Mouse (Mus musculus): ENCODE results near the gene Itga11. TPM values are rescaled to one million over a fixed set of nuclear protein-coding genes. Genes with fewer than 3 reads are reported as not detected.
A peak's percentile ranks its signal among the peaks of the same experiment; 100 is the strongest.

Gene Itga11
- total and polyA plus RNA-seq, 2 experiments = 0.09 TPM

- no peak for DNase-seq (ENCODE audit: extremely low read depth, low read depth, low spot score)
- no peak overlapping the region for H3K4me3 ChIP-seq (ENCODE audit: insufficient read depth, low read depth, low read length)
- H3K9ac ChIP-seq (ENCODE audit: low read depth, low read length) = no peak overlapping the region
- H3K4me1 ChIP-seq (ENCODE audit: control insufficient read depth, insufficient read depth, low read length) = peaks cover 2% of the 10 kb centered on the region; the same call in 1 of the 2 replicates
- WGBS = 94% methylated on average over 6 of the region's 6 CpGs
- no peaks in the 10 kb centered on the region for H3K27me3 ChIP-seq (ENCODE audit: control insufficient read depth, insufficient read depth, low read length)
- TF ChIP-seq POLR2A (IDR thresholded peaks at IDR 0.05; ENCODE audit: extremely low read depth, insufficient read depth, low read length) (no peak), CTCF (IDR thresholded peaks at IDR 0.05; ENCODE audit: low read depth, low read length) (no peak)
- no peaks in the 10 kb centered on the region for H3K79me2 ChIP-seq (ENCODE audit: control insufficient read depth, insufficient read depth, low read length)
- H3K27ac ChIP-seq (replicated peaks; ENCODE audit: insufficient read depth, low read depth, low read length) = no peak overlapping the region
- no peaks in the 10 kb centered on the region for H3K36me3 ChIP-seq (ENCODE audit: control insufficient read depth, insufficient read depth, low read length)
Measured at GRCm38 (mm10) chr9:62820829-62821228, 143.2 kb downstream of the Itga11 start.

DNA sequence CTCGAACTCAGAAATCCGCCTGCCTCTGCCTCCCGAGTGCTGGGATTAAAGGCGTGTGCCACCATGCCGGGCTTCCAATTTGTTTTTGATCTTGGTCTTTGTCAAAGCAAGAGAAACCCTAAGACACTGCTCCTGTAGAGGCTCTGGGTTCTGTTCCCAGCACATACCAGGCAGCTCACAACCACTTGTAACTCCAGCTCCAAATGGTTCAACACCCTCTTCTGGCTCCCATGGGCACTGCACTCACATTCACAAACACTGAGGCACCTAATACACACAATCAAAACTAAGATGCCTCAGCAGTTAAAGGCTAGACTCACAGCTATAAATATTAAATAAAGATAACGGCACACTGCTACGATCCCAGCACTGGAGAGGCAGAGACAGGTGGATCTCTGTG lies 144.2 kb downstream of the Itga11 start:
- Histone ChIP-seq H3K9ac (ENCODE audit: low read depth, low read length) (no peak overlapping the region), H3K79me2 (ENCODE audit: control insufficient read depth, insufficient read depth, low read length) (no peaks in the 10 kb centered on the region), H3K4me1 (ENCODE audit: control insufficient read depth, insufficient read depth, low read length) (peaks cover 2% of the 10 kb centered on the region; the same call in 1 of the 2 replicates), H3K4me3 (ENCODE audit: insufficient read depth, low read depth, low read length) (no peak overlapping the region), H3K27ac (replicated peaks; ENCODE audit: insufficient read depth, low read depth, low read length) (no peak overlapping the region), H3K36me3 (ENCODE audit: control insufficient read depth, insufficient read depth, low read length) (no peaks in the 10 kb centered on the region), H3K27me3 (ENCODE audit: control insufficient read depth, insufficient read depth, low read length) (no peaks in the 10 kb centered on the region)
- DNase-seq (ENCODE audit: extremely low read depth, low read depth, low spot score) = no peak
- TF ChIP-seq CTCF (IDR thresholded peaks at IDR 0.05; ENCODE audit: low read depth, low read length) = no peak
- no peak for TF ChIP-seq POLR2A (IDR thresholded peaks at IDR 0.05; ENCODE audit: extremely low read depth, insufficient read depth, low read length)
- 99% methylated on average over 7 of the region's 7 CpGs for WGBS

GRCm38 (mm10) chr9:62825791-62826393 lies 148.3 kb downstream of the Itga11 start:
- H3K36me3 ChIP-seq (ENCODE audit: control insufficient read depth, insufficient read depth, low read length) = no peaks in the 10 kb centered on the region
- H3K9ac ChIP-seq (ENCODE audit: low read depth, low read length) = no peak overlapping the region
- WGBS = 42% methylated on average over 9 of the region's 9 CpGs
- H3K79me2 ChIP-seq (ENCODE audit: control insufficient read depth, insufficient read depth, low read length) = no peaks in the 10 kb centered on the region
- H3K4me1 ChIP-seq (ENCODE audit: control insufficient read depth, insufficient read depth, low read length) = 0 out of 2 replicates have a peak, but pooled peaks cover 1% of the 10 kb centered on the region
- H3K27me3 ChIP-seq (ENCODE audit: control insufficient read depth, insufficient read depth, low read length) = no peaks in the 10 kb centered on the region
- H3K4me3 ChIP-seq (ENCODE audit: insufficient read depth, low read depth, low read length) = no peak overlapping the region
- TF ChIP-seq CTCF (IDR thresholded peaks at IDR 0.05; ENCODE audit: low read depth, low read length) (no peak), POLR2A (IDR thresholded peaks at IDR 0.05; ENCODE audit: extremely low read depth, insufficient read depth, low read length) (no peak)
- H3K27ac ChIP-seq (replicated peaks; ENCODE audit: insufficient read depth, low read depth, low read length) = no peak overlapping the region
- DNase-seq (ENCODE audit: extremely low read depth, low read depth, low spot score) = no peak

DNA sequence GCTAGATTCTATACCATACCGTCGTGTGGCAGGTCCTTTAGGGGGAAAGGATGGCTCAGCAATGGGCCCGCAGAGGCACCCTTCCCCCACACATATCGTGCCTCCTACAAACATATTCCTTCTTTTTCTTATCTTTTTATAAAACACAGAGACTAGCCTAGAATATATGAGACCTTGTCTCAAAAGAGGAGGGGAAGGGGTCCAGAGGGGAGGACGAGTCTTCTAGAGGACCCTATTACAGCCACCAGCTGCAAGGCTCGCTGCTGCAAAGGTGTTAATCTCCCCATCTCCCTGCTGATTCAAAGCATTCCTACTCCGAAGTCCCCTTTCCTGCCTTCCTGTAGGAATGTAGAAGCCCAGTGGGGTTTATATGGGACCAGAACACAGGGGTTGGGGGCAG lies 148.8 kb downstream of the Itga11 start:
- Histone ChIP-seq H3K27ac (replicated peaks; ENCODE audit: insufficient read depth, low read depth, low read length) (no peak overlapping the region), H3K79me2 (ENCODE audit: control insufficient read depth, insufficient read depth, low read length) (no peaks in the 10 kb centered on the region), H3K4me3 (ENCODE audit: insufficient read depth, low read depth, low read length) (no peak overlapping the region), H3K9ac (ENCODE audit: low read depth, low read length) (no peak overlapping the region), H3K27me3 (ENCODE audit: control insufficient read depth, insufficient read depth, low read length) (no peaks in the 10 kb centered on the region), H3K36me3 (ENCODE audit: control insufficient read depth, insufficient read depth, low read length) (no peaks in the 10 kb centered on the region), H3K4me1 (ENCODE audit: control insufficient read depth, insufficient read depth, low read length) (0 out of 2 replicates have a peak, but pooled peaks cover 1% of the 10 kb centered on the region)
- WGBS = 42% methylated on average over 7 of the region's 7 CpGs
- no peak for DNase-seq (ENCODE audit: extremely low read depth, low read depth, low spot score)
- no peak for TF ChIP-seq POLR2A (IDR thresholded peaks at IDR 0.05; ENCODE audit: extremely low read depth, insufficient read depth, low read length)
- TF ChIP-seq CTCF (IDR thresholded peaks at IDR 0.05; ENCODE audit: low read depth, low read length) = no peak

DNA sequence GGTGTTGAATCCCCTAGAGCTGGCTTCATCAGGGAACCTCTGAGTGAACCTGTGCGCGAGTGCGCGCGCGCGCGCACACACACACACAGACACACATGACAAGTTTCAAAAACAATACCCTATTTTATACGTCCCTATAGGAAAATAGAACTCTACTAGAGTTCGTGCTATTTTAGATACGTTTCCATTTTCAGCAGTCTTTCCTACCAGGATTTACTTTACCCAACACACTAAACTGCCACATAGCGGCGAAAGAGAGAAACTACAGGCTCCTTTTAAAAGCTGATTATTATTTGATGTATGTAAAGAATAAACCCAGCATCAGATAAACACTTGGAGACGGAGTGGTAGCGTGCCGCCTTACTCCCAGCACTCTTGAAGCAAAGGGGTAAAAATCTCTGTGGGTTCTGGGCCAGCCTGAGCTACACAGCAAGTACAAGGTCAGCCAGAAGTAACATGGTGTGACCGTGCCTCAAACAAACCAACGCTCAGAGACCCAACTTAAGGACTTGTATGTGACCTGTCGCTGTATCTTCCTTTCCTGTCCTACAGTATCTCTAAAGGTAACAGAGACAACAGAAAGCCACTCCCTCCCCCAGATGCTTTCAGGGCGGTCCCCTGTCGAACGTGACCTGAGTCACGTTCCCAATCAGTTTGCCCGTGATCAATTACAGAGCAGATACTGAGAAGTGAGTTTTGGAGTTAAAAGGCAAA lies 150.5 kb downstream of the Itga11 start:
- H3K4me3 ChIP-seq (ENCODE audit: insufficient read depth, low read depth, low read length) = no peak overlapping the region
- WGBS = 8% methylated on average over 24 of the region's 24 CpGs
- H3K9ac ChIP-seq (ENCODE audit: low read depth, low read length) = no peak overlapping the region
- TF ChIP-seq CTCF (IDR thresholded peaks at IDR 0.05; ENCODE audit: low read depth, low read length) (no peak), POLR2A (IDR thresholded peaks at IDR 0.05; ENCODE audit: extremely low read depth, insufficient read depth, low read length) (no peak)
- 0 out of 2 replicates have a peak, but pooled peaks cover 1% of the 10 kb centered on the region for H3K4me1 ChIP-seq (ENCODE audit: control insufficient read depth, insufficient read depth, low read length)
- H3K36me3 ChIP-seq (ENCODE audit: control insufficient read depth, insufficient read depth, low read length) = no peaks in the 10 kb centered on the region
- H3K27me3 ChIP-seq (ENCODE audit: control insufficient read depth, insufficient read depth, low read length) = no peaks in the 10 kb centered on the region
- H3K27ac ChIP-seq (replicated peaks; ENCODE audit: insufficient read depth, low read depth, low read length) = no peak overlapping the region
- peak; percentile 37 for DNase-seq (ENCODE audit: extremely low read depth, low read depth, low spot score)
- H3K79me2 ChIP-seq (ENCODE audit: control insufficient read depth, insufficient read depth, low read length) = no peaks in the 10 kb centered on the region

- no peak overlapping the region for H3K9ac ChIP-seq (ENCODE audit: low read depth, low read length)
- no peaks in the 10 kb centered on the region for H3K79me2 ChIP-seq (ENCODE audit: control insufficient read depth, insufficient read depth, low read length)
- H3K4me3 ChIP-seq (ENCODE audit: insufficient read depth, low read depth, low read length) = no peak overlapping the region
- WGBS = under 1% methylated on average over 23 of the region's 23 CpGs
- peak; percentile 94 for TF ChIP-seq CTCF (IDR thresholded peaks at IDR 0.05; ENCODE audit: low read depth, low read length)
- TF ChIP-seq POLR2A (IDR thresholded peaks at IDR 0.05; ENCODE audit: extremely low read depth, insufficient read depth, low read length) = no peak
- no peaks in the 10 kb centered on the region for H3K27me3 ChIP-seq (ENCODE audit: control insufficient read depth, insufficient read depth, low read length)
- H3K27ac ChIP-seq (replicated peaks; ENCODE audit: insufficient read depth, low read depth, low read length) = no peak overlapping the region
- DNase-seq (ENCODE audit: extremely low read depth, low read depth, low spot score) = peak; percentile 93
- H3K4me1 ChIP-seq (ENCODE audit: control insufficient read depth, insufficient read depth, low read length) = 0 out of 2 replicates have a peak, but pooled peaks cover 1% of the 10 kb centered on the region
- no peaks in the 10 kb centered on the region for H3K36me3 ChIP-seq (ENCODE audit: control insufficient read depth, insufficient read depth, low read length)
Measured at GRCm38 (mm10) chr9:62828662-62829086, 151.0 kb downstream of the Itga11 start.

All from liver, adult 2 months (tissue).